Mouse (Mus musculus): ENCODE data around the gene Mad2l1bp.

Gene Mad2l1bp

GRCm38 (mm10) chr17:46152847-46153782, at the start of gene Mad2l1bp:
Gene Mad2l1bp, minus strand, starts transcription at chr17:46153553.
- peak; percentile 97 for DNase-seq

- no peak for DNase-seq
Observed at GRCm38 (mm10) chr17:46203078-46203477, 49.7 kb upstream of the Mad2l1bp start.

- peak; percentile 94 for DNase-seq
Observed at GRCm38 (mm10) chr17:46202421-46203071, 49.2 kb upstream of the Mad2l1bp start, which contains the start of the genes Polh and Xpo5. Gene Polh, minus strand, starts transcription at chr17:46202645. Gene Xpo5, plus strand, starts transcription at chr17:46202782.

- DNase-seq = peak; percentile 7
Observed at GRCm38 (mm10) chr17:46201151-46201550, 47.8 kb upstream of the Mad2l1bp start.

- no peak for DNase-seq
Observed at GRCm38 (mm10) chr17:46188829-46189228, 35.5 kb upstream of the Mad2l1bp start.

GRCm38 (mm10) chr17:46182273-46182672, 28.9 kb upstream of the Mad2l1bp start:
- DNase-seq = peak; percentile 38

- DNase-seq = peak; percentile 57
Observed at GRCm38 (mm10) chr17:46170538-46170937, 17.2 kb upstream of the Mad2l1bp start.

GRCm38 (mm10) chr17:46168768-46169167, 15.4 kb upstream of the Mad2l1bp start:
- DNase-seq = no peak

GRCm38 (mm10) chr17:46168318-46168717, 15.0 kb upstream of the Mad2l1bp start:
- DNase-seq = peak; percentile 32

GRCm38 (mm10) chr17:46167014-46167413, 13.7 kb upstream of the Mad2l1bp start:
- DNase-seq = peak; percentile 36

- DNase-seq = peak; percentile 27
Observed at GRCm38 (mm10) chr17:46166270-46166669, 12.9 kb upstream of the Mad2l1bp start.

- DNase-seq = no peak
Observed at GRCm38 (mm10) chr17:46165460-46165859, 12.1 kb upstream of the Mad2l1bp start.

- DNase-seq = no peak
Observed at GRCm38 (mm10) chr17:46164791-46165190, 11.4 kb upstream of the Mad2l1bp start.

- DNase-seq = no peak
Observed at GRCm38 (mm10) chr17:46164301-46164700, 10.9 kb upstream of the Mad2l1bp start.

GRCm38 (mm10) chr17:46162951-46163421, 9.6 kb upstream of the Mad2l1bp start:
- peak; percentile 81 for DNase-seq

GRCm38 (mm10) chr17:46162551-46162950, 9.2 kb upstream of the Mad2l1bp start:
- no peak for DNase-seq

- no peak for DNase-seq
Observed at GRCm38 (mm10) chr17:46161710-46162109, 8.4 kb upstream of the Mad2l1bp start.

GRCm38 (mm10) chr17:46161179-46161578, 7.8 kb upstream of the Mad2l1bp start:
- DNase-seq = peak; percentile 68

GRCm38 (mm10) chr17:46160686-46161085, 7.3 kb upstream of the Mad2l1bp start, which contains the start of gene Gtpbp2:
Gene Gtpbp2, plus strand, starts transcription at chr17:46161032.
- peak; percentile 99 for DNase-seq

GRCm38 (mm10) chr17:46160090-46160662, 6.8 kb upstream of the Mad2l1bp start:
- peak; percentile 98 for DNase-seq

GRCm38 (mm10) chr17:46159236-46159635, 5.9 kb upstream of the Mad2l1bp start:
- no peak for DNase-seq

GRCm38 (mm10) chr17:46157131-46157530, 3.8 kb upstream of the Mad2l1bp start:
- no peak for DNase-seq

GRCm38 (mm10) chr17:46156680-46157079, 3.3 kb upstream of the Mad2l1bp start:
- no peak for DNase-seq

Data from lung, postnatal 10 days (tissue).